Mouse (Mus musculus): Measurements from ENCODE around the gene Prok1. TPM values are rescaled to one million over a fixed set of nuclear protein-coding genes. Genes with fewer than 3 reads are reported as not detected.

Gene Prok1
- polyA plus RNA-seq, 1 experiment from 2014 or later = 0.19 TPM

DNA sequence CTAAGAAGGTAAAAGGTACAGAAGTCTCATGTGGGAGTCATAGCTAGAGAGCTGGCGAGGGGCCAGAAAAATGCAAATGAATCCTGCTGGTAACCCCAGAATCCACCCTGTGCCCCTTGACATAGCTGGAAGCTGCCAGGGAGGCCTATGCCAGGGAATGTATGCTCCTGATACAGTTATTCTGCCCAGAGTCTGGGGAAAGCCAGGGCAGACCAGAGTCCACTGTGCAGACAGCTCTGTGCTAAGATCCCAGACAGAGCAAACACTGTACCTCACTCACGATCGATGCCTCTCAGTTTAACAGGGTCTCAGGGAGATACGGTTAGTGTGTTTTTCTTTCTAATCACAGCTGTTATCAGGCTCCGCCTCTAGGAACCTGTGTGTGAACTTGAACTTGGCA is 9.7 kb downstream of the Prok1 start:
- H3K4me1 ChIP-seq (replicated peaks; ENCODE audit: control insufficient read depth, insufficient read depth, low read length) = no peaks in the 10 kb centered on the region; the same call in 1 of the 2 replicates
- H3K4me2 ChIP-seq (ENCODE audit: low read length) = no peak overlapping the region
- no peak for ATAC-seq
- no peaks in the 10 kb centered on the region for H3K36me3 ChIP-seq (ENCODE audit: control insufficient read depth, insufficient read depth)
- peaks cover 2% of the 10 kb centered on the region; the same call in 1 of the 2 replicates for H3K27me3 ChIP-seq (replicated peaks; ENCODE audit: control insufficient read depth, insufficient read depth, low read length)
- no peak overlapping the region for H3K27ac ChIP-seq (ENCODE audit: low read length)
- no peak overlapping the region for H3K9ac ChIP-seq (replicated peaks; ENCODE audit: low read depth, low read length)
- no peak overlapping the region for H3K4me3 ChIP-seq (replicated peaks; ENCODE audit: low read length)
- 83% methylated on average over 5 of the region's 5 CpGs for WGBS
- no peaks in the 10 kb centered on the region for H3K9me3 ChIP-seq (ENCODE audit: control insufficient read depth, low read length)

DNA sequence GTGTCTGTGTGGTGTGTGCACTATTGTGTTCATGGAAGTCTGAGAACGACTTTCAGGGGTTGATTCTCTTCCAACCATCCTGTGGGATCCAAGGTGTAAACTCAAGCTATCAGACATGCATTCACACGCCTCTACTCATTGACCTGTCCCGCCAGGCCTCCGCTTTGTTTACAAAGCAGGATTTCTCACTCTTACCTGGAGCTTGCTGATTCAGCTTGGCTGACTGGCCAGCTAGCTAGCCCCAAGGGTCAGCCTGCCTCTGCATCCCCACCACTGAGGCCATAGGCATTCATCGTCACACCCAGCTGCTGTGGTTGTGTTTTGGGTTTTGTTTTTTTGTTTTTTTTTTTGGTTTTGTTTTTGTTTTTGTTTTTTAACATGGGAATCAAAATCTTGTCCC is 10.3 kb downstream of the Prok1 start:
- WGBS = 84% methylated on average over 5 of the region's 5 CpGs
- Histone ChIP-seq H3K4me1 (replicated peaks; ENCODE audit: control insufficient read depth, insufficient read depth, low read length) (no peaks in the 10 kb centered on the region; the same call in 1 of the 2 replicates), H3K36me3 (ENCODE audit: control insufficient read depth, insufficient read depth) (no peaks in the 10 kb centered on the region), H3K27ac (ENCODE audit: low read length) (no peak overlapping the region), H3K27me3 (replicated peaks; ENCODE audit: control insufficient read depth, insufficient read depth, low read length) (peaks cover 2% of the 10 kb centered on the region; the same call in 1 of the 2 replicates), H3K9me3 (ENCODE audit: control insufficient read depth, low read length) (peaks cover 1% of the 10 kb centered on the region; the same call in 1 of the 2 replicates), H3K4me2 (ENCODE audit: low read length) (no peak overlapping the region), H3K9ac (replicated peaks; ENCODE audit: low read depth, low read length) (no peak overlapping the region), H3K4me3 (replicated peaks; ENCODE audit: low read length) (no peak overlapping the region)
- ATAC-seq = no peak

DNA sequence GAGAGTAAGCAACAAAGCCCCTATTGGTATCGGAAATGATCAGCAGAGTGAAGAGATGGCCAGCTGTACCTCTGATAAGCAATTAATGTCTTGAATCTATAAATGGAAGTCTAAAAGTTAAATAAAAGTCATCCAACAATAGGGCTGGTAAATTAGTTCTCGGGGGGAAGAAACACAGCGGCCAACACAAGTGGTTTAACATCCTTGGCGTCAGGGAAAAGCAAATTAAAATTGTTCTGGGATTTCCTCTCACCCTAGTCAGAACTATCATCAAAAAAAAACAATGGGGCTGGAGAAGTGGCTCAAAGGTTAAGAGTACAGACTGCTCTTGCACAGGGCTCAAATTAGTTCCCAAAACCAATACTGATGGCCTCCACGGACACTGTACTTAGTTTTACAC is 13.7 kb downstream of the Prok1 start:
- Histone ChIP-seq H3K36me3 (ENCODE audit: control insufficient read depth, insufficient read depth) (no peaks in the 10 kb centered on the region), H3K4me1 (replicated peaks; ENCODE audit: control insufficient read depth, insufficient read depth, low read length) (no peaks in the 10 kb centered on the region), H3K9me3 (ENCODE audit: control insufficient read depth, low read length) (peaks cover 2% of the 10 kb centered on the region; the same call in 1 of the 2 replicates), H3K4me2 (ENCODE audit: low read length) (no peak overlapping the region), H3K27me3 (replicated peaks; ENCODE audit: control insufficient read depth, insufficient read depth, low read length) (no peaks in the 10 kb centered on the region), H3K4me3 (replicated peaks; ENCODE audit: low read length) (no peak overlapping the region), H3K27ac (ENCODE audit: low read length) (no peak overlapping the region), H3K9ac (replicated peaks; ENCODE audit: low read depth, low read length) (no peak overlapping the region)
- no peak for ATAC-seq
- 92% methylated on average over 5 of the region's 5 CpGs for whole genome bisulfite sequencing

DNA sequence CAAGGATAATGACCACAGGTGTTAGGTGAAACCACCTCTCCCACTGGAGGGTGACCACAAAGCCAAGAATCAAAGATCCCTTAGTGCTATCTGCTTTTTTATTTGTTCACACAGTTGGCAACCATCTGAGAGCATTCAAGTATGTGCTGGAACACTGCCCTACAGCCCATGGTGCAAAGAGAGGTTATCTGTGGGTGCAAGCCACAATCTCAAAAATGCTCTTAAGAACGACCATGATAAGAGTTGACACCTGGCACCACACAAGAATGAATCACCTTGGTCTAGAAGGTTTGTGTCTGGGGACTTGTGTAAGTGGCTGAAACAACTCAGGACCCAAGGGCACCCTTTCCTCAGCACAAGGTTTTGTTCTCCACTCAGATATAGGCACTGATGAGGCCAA is 16.3 kb downstream of the Prok1 start:
- H3K4me3 ChIP-seq (replicated peaks; ENCODE audit: low read length) = no peak overlapping the region
- 77% methylated on average over 1 of the region's 1 CpGs for WGBS
- ATAC-seq = no peak
- H3K4me1 ChIP-seq (replicated peaks; ENCODE audit: control insufficient read depth, insufficient read depth, low read length) = no peaks in the 10 kb centered on the region
- no peak overlapping the region for H3K27ac ChIP-seq (ENCODE audit: low read length)
- H3K9ac ChIP-seq (replicated peaks; ENCODE audit: low read depth, low read length) = no peak overlapping the region
- H3K9me3 ChIP-seq (ENCODE audit: control insufficient read depth, low read length) = peaks cover 2% of the 10 kb centered on the region; the same call in 1 of the 2 replicates
- H3K27me3 ChIP-seq (replicated peaks; ENCODE audit: control insufficient read depth, insufficient read depth, low read length) = no peaks in the 10 kb centered on the region
- H3K4me2 ChIP-seq (ENCODE audit: low read length) = no peak overlapping the region
- no peaks in the 10 kb centered on the region for H3K36me3 ChIP-seq (ENCODE audit: control insufficient read depth, insufficient read depth)

DNA sequence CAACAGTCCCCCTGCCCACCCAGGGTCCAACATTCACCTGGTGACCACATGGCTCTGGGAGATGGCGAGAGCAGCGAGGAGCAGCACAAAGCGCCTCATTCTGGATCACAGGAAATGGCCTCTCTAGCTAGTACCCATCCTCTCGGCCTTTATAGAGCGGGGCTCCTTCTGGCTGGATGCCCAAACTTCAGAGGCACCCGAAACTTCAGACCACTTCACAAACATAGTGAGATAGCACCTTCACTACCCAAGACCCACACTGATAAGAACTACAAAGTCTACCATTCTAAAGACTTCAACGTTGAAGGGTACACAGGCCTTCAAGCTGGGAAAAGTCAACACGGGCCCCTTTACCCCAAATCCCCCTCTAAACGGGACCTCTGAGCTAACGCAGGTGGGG is 17.9 kb downstream of the Prok1 start, which contains the start of gene Cym:
Cym (minus strand) TSS at position 125 of the 400 bp plus-strand sequence.
- Histone ChIP-seq H3K4me3 (replicated peaks; ENCODE audit: low read length) (no peak within 1 kb of the TSS), H3K9ac (replicated peaks; ENCODE audit: low read depth, low read length) (no peak within 1 kb of the TSS), H3K4me1 (replicated peaks; ENCODE audit: control insufficient read depth, insufficient read depth, low read length) (no peaks in the 10 kb centered on the region), H3K4me2 (ENCODE audit: low read length) (no peak within 1 kb of the TSS), H3K27ac (ENCODE audit: low read length) (no peak within 1 kb of the TSS), H3K27me3 (replicated peaks; ENCODE audit: control insufficient read depth, insufficient read depth, low read length) (no peaks in the 10 kb centered on the region), H3K9me3 (ENCODE audit: control insufficient read depth, low read length) (peaks cover 2% of the 10 kb centered on the region; the same call in 1 of the 2 replicates), H3K36me3 (ENCODE audit: control insufficient read depth, insufficient read depth) (no peaks in the 10 kb centered on the region)
- ATAC-seq = no peak
- WGBS = 87% methylated on average over 10 of the region's 10 CpGs

DNA sequence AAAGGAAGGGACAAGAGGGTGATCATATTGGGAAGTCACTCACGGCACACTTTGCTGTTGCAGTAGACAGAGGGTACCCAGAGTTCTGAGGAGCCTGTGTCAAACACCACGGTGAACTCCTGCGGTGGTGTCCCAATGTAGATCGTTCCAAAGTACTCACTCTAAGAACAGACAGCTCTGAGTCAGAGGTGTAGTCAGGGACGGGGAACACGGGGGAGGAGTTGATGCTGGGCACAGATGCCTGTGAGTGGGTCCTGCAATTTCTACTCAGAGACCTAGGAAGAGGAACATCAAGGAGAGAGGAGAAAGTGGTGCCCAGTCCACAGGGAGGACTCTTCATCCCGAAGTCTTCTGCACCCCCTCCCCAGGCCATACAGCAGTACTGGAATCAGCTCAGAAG is 20.9 kb downstream of the Prok1 start:
- Histone ChIP-seq H3K4me2 (ENCODE audit: low read length) (no peak overlapping the region), H3K36me3 (ENCODE audit: control insufficient read depth, insufficient read depth) (no peaks in the 10 kb centered on the region), H3K4me1 (replicated peaks; ENCODE audit: control insufficient read depth, insufficient read depth, low read length) (no peaks in the 10 kb centered on the region), H3K27me3 (replicated peaks; ENCODE audit: control insufficient read depth, insufficient read depth, low read length) (no peaks in the 10 kb centered on the region), H3K4me3 (replicated peaks; ENCODE audit: low read length) (no peak overlapping the region), H3K9ac (replicated peaks; ENCODE audit: low read depth, low read length) (no peak overlapping the region), H3K27ac (ENCODE audit: low read length) (no peak overlapping the region), H3K9me3 (ENCODE audit: control insufficient read depth, low read length) (no peaks in the 10 kb centered on the region)
- ATAC-seq = no peak
- 94% methylated on average over 7 of the region's 7 CpGs for WGBS

DNA sequence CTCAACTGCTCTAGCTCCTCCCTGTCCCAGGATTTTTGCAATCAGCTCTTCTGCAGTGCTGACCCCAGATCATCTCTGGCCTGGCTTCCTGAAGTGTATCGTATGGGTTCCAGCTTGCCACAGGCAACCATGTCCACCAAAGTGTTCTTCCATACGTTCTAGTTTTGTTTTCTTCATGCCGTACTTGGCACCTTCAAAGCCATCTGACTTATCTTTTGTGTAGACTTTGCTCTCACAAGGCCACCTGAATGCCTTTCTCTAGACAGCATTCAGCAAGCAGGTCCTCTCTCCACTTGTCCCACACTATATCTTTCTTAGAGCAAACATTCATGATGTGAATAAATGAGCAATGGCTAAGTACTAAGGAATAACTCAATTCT is 22.4 kb downstream of the Prok1 start:
- no peaks in the 10 kb centered on the region for H3K4me1 ChIP-seq (replicated peaks; ENCODE audit: control insufficient read depth, insufficient read depth, low read length)
- H3K4me3 ChIP-seq (replicated peaks; ENCODE audit: low read length) = no peak overlapping the region
- WGBS = 87% methylated on average over 3 of the region's 3 CpGs
- H3K9ac ChIP-seq (replicated peaks; ENCODE audit: low read depth, low read length) = no peak overlapping the region
- no peaks in the 10 kb centered on the region for H3K27me3 ChIP-seq (replicated peaks; ENCODE audit: control insufficient read depth, insufficient read depth, low read length)
- H3K36me3 ChIP-seq (ENCODE audit: control insufficient read depth, insufficient read depth) = no peaks in the 10 kb centered on the region
- H3K9me3 ChIP-seq (ENCODE audit: control insufficient read depth, low read length) = no peaks in the 10 kb centered on the region
- H3K4me2 ChIP-seq (ENCODE audit: low read length) = no peak overlapping the region
- no peak for ATAC-seq
- no peak overlapping the region for H3K27ac ChIP-seq (ENCODE audit: low read length)

DNA sequence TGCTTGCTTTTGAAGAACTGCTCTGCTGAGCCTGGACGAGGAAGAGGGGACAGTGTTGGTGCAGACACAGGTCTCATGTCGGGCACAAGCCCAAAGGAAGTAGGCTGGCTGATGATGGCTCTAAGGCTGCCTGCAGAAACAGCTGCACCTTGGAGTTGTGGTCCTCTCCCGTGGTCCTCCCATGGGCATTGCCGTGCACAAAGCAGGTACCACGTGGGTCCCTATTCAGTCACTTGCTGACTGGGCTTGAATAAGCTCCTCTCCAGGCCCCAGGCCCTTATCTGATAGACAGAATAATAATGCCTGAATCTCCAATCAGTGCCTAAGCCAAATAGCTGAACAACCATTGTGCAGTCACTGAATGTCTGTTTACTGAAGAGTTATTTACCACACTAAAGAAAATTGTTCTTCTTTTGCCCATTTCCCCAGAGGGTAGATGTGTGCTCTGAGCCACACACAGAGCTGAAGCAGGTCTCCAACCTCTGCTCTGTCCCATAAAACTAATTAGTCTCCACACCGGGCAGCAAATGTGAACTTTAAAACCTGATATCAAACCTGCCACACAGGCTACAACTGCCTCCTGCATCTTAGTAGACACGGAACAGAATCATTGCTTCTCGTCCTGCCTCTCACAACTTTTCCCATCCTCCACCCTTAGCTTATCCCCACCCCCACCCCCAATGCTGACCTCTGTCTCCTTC is 23.0 kb downstream of the Prok1 start:
- no peaks in the 10 kb centered on the region for H3K27me3 ChIP-seq (replicated peaks; ENCODE audit: control insufficient read depth, insufficient read depth, low read length)
- H3K9me3 ChIP-seq (ENCODE audit: control insufficient read depth, low read length) = no peaks in the 10 kb centered on the region
- H3K4me2 ChIP-seq (ENCODE audit: low read length) = no peak overlapping the region
- H3K4me1 ChIP-seq (replicated peaks; ENCODE audit: control insufficient read depth, insufficient read depth, low read length) = no peaks in the 10 kb centered on the region
- H3K27ac ChIP-seq (ENCODE audit: low read length) = no peak overlapping the region
- no peak for ATAC-seq
- WGBS = 64% methylated on average over 8 of the region's 8 CpGs
- H3K9ac ChIP-seq (replicated peaks; ENCODE audit: low read depth, low read length) = no peak overlapping the region
- no peaks in the 10 kb centered on the region for H3K36me3 ChIP-seq (ENCODE audit: control insufficient read depth, insufficient read depth)
- no peak overlapping the region for H3K4me3 ChIP-seq (replicated peaks; ENCODE audit: low read length)

DNA sequence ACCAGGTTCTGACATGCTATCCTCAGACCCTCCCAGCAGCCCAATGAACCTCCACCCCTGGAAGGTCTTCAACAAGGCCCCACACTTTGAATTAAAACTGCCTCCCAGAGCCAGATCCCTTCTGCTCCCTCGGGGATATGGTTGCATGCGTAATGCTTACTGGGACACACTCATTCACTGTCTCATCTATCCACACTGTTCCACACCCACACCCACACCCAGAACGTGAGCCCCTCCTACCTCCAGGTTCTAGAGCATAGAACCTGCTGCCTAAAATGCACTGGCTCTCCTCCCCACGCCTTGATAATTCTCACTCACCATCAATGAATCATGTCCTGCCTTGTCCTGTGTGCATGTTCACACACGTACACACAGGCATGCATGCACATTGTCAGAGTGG is 24.9 kb downstream of the Prok1 start:
- no peaks in the 10 kb centered on the region for H3K36me3 ChIP-seq (ENCODE audit: control insufficient read depth, insufficient read depth)
- no peak overlapping the region for H3K4me2 ChIP-seq (ENCODE audit: low read length)
- no peak overlapping the region for H3K4me3 ChIP-seq (replicated peaks; ENCODE audit: low read length)
- no peaks in the 10 kb centered on the region for H3K4me1 ChIP-seq (replicated peaks; ENCODE audit: control insufficient read depth, insufficient read depth, low read length)
- WGBS = 90% methylated on average over 5 of the region's 5 CpGs
- no peaks in the 10 kb centered on the region for H3K27me3 ChIP-seq (replicated peaks; ENCODE audit: control insufficient read depth, insufficient read depth, low read length)
- ATAC-seq = no peak
- H3K27ac ChIP-seq (ENCODE audit: low read length) = no peak overlapping the region
- no peaks in the 10 kb centered on the region for H3K9me3 ChIP-seq (ENCODE audit: control insufficient read depth, low read length)
- H3K9ac ChIP-seq (replicated peaks; ENCODE audit: low read depth, low read length) = no peak overlapping the region
